Mouse (Mus musculus) lung, postnatal 14 days (tissue): ENCODE data around the gene Pard3b.
A peak's percentile ranks its signal among the peaks of the same experiment; 100 is the strongest.

Experiments
- DNase-seq: peaks from one replicate; pipeline ENCODE4 v3.0.0; 2021

The Pard3b gene

DNA sequence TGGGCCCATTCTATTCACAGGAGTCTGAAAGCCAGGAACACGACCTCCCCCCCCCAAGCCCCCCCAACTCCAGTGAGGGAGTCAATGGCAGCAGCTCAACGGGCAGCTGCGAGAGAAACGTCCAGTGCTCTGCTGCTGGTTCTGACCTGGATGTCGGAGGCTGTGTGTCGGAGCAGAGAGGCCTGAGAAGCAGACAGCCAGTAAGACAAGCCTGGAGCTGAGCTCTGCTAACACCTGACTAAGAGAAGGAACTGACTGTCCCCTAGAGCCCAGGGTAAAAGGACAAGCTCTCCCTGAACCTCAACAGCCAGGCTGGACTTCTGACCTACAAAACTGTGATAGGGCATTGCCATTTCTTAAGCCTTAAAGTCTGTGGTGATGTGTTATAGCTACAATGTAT lies 1015.8 kb downstream of the Pard3b start:
- DNase-seq: no peak

DNA sequence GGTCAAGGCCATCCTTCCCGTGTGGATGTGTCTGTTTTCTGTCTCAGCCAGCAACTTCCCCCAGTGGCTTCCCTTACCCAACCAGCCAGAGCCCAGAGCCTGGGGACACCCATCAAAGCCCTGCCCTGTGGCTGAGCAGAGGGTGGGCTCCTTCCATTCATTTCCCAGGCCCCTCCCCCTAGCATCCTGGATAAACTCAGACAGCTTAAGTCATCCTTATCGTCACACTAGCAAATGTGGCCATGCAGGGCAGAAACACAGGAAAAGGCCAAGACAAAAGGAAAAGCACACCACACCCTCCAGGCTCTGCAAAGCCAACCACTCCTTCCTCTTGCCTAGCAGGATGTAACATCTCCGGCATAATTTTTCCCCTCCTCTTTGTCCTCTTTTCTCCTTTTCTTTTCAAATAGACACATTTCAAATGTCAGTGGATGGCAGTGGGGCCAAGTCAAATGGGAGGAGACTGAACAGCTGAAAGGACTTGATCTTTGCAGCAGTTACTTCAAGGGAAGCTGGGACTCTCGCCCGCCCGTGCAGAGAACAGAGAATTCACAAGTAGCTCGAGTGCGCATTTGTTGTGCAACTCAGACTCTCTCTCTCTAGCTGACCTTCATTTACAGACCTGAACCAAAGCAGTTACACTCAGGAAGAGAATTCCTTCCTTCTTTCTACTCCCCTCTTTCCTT lies 1026.5 kb downstream of the Pard3b start:
- peak; percentile 62 for DNase-seq

DNA sequence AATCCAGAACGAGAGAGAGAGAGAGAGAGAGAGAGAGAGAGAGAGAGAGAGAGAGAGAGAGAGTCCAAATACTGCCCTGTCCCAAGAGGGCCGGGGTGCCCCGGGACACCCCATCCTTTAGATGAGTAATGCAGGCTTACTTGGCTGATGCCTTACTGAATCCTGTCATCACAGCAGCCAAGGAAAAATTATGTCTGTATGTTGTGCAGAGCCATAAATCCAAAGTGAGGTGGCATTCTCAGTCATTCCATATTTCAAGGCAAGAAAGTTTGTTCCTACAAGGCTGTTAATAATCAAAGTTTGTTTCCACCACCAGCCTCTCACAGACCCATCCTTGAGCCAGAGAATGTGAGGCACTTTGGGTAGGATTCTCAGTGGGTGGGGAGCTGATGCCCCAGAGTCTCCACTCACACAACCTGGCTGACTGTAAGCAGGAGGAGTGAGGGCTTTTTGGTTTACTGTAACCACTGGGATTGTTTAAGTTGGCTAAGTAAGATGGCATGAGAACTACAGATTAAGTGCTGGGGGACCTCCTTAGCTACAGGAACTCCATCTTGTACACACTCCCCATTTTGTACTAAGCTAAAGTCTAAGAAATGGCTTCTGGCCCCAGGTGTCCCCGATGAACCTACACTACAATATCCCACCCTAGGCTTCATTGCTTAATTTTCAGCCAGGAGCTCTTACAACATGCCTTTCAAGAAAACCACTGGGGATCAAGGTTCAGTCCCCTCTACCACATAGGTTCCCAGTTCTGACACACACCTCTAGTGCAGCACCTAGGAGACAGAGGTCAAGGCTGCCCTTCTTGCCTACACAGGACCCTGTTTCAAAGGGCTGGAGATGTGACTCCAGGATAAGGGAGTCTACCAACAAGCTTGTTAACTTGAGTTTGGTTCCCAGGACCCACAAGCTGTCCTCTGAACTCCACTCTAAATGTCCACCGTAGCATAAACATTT lies 1027.4 kb downstream of the Pard3b start:
- no peak for DNase-seq

- DNase-seq: no peak
These were observed 1028.2 kb downstream of the Pard3b start for GRCm38 (mm10) chr1:62666780-62667179.

DNA sequence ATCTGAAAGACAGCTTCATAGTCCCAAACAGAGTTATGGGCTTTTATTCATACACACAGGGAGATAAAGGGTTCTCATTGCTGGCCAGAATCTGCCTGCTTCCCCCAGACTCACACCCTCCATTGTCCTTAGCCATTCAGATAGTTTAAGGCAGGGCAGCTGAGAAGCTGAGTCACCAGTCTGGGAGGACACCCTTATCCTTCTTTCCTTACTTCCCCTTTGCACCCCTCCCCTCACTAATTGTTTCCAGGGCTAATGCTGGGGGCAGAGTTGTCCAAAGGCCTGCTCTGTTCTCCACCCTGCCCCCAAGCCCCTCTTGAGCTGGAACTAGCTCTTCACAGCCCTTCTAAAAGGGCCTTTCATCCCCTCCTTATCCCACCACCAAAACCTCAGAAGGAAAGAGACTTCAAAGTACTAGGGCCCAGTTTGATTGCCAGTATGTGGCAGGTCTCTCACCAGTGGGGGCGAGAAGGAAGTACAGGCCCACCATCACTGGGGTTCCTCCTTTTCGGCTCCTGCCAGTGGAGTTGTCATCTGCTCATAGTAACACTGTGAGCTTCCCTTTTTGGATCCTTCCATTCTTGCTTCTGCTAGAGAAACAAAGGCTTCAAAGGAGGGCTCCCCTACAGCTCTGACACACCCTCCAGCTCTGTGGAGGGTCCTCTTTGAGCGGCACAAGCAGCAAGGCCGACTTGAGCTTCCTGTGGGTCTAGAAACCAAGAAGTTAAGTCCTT lies 1040.2 kb downstream of the Pard3b start:
- no peak for DNase-seq

DNA sequence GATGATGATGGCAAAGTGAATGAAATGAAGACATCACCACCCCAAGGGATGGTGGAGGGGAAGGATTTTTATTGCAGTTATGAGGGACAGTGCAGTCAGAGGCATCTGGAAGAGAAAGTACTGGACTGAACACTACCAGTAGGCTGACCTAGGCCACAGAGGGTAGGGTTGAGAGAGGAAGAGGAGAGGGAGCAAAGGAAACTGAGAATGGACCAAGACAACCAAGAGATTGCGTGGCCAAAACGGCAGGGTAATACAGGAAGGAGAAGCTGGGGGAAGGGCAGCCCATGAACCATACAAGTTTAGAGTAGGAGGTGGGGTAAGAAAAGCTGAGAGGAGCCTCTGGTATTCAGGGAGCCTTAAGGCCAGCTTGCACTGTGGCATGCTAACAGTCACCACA lies 1040.8 kb downstream of the Pard3b start:
- no peak for DNase-seq

DNA sequence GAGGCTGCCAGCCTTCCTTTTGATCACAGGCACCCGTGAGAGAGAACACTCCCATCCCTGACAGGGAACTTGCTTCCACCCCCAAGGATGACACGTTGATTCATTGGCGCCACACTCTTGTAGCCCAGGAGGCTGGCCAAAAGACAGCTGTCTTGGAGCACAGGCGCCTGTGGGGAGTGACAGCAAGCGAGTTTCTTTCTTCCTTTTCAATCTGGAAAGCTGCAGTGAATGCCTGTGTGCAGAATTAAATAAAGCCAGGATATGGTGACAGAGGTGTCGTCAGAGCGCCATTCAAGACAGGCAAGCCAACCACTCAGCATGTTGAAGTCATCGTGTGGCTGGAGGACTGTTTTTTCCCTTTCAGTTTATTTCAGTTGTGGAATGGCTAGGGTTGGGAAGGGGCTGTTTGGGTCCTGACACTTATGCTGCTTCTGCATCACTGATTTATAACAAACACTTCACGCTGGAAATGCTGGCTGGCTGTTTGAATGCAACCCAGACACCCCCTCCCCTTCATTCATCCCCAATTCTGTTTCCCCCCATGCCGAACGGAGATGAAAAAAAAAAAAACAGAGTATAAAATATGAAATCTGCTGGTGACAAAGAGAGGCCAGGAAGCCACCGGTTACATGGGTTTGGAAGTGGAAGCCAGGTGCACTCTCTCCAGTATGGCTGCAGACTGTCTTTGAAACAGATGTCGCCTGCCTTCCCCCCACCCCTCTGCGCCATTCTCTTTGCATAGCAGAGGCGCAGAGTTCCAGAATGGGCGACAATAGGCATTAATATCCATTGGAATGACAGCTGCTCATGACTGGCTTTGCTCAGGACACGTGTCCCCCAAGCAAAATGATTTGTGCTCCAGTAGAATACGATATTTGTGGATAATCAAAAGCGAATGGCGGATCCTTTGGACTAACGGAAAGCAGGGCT lies 1044.1 kb downstream of the Pard3b start:
- DNase-seq: peak; percentile 41

DNA sequence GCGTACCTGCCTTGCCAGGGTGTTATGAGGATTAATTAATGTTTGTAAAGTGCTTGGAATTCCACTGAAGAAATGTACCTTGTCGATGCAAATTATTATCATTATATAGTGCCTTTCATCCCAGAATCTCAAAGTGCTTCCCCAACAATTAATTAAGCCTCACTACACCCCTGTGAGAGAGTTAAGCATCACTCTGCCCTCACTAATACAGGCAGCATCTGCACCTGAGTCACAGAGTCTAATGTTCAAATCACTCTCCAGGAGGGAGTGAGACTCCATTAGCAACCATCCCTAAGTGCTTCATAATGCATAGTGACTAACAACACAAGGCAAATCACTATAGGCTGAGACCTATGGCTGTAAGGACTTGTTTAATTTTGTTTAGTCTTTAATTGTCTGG lies 1044.9 kb downstream of the Pard3b start:
- DNase-seq: no peak

- peak; percentile 18 for DNase-seq
These were observed 1048.9 kb downstream of the Pard3b start for GRCm38 (mm10) chr1:62687511-62687910.

DNA sequence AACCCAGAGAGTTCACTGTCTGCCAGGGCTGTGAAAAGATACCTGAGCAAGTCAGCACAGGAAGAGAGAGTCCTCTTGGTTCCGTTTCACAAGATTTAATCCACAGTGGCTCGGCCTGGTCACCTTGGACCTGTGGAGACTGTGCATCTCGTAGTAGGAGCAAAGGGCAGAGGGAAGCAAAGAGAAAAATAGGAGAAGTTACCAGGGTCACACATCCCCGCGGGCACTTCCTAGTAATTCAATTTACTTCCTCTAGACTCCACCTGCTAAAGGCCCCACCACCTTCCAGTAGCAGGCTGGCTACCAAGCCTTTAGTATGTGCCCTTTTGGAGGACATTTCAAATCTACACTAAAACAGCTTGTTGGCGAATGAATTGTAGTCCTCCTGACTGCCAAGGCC lies 1052.6 kb downstream of the Pard3b start:
- no peak for DNase-seq
